Mouse (Mus musculus) CD8-positive naive resting alpha-beta T cell, adult 2 months (primary cell): ENCODE results near the gene Alpk1.
"Not testable (repeated sequence)": the region's sequence is repeated elsewhere in the genome, so short reads cannot be mapped to it uniquely, and the experiment has no call there.

Experiments used
- DNase-seq, 2 experiments: peaks; one replicate each; pipeline ENCODE4 v3.0.0; 2022; ENCODE audit warnings: low read depth in 2 of 2, low spot score in 2 of 2

The Alpk1 gene

GRCm38 (mm10) chr3:127790234-127791055 is 10.1 kb upstream of the Alpk1 start:
- no peak for DNase-seq

DNA sequence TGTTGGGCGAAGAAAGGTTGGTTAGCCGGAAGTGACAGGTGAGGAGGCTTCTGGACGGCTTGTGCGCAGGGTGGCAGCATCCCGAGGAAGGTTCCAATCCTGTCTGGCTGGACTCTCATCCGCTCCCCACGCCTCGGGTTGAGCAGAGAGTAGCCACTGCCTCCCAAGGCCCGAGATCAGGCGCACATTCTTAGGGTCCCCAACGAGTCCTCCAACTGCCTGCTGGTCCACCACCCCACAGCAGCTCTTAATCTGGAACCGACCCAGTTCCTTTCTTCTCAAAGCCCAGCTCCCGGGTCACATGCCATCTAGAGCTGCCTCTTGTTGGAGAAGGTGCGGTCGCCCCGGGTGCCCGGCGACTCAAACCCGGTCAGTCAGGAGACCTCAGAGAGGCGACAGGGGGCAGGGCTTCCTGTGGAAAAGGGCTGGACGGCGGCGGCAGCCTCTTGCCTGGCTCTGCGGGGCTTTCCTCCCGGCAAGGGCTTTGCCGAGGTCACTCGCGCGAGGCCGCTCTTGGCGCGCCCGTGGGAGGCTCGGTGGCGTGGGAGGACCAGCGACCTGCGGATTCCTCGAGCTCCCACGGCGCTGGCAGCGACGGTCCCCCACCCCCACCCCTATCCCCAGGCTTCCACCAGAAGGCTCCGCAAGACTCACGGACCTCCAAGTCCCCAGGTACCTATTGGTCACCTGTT is 9.3 kb upstream of the Alpk1 start, which contains the start of gene Tifa:
Tifa (plus strand) TSS at position 306 of the 692 bp plus-strand sequence.
- DNase-seq, result peak in 1 of 2 experiments; percentile 18

DNA sequence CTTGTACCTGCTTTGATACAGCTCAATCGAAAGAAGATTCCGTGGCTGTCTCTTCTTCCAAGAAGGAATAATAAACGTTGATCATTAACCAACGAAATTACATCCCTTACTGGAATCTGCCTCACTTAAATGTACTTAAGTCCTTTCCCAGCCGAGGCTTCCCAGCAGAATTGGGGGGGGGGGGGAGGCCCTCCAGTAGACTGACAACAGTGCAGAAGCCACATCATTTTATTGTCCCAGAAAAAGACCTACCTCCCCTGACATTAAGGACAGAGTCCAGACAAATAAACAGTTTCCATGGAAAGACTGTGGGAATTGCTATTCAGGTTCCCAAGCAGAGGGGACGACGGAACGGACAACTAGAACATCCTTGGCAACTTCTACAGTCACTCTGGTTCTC is 8.6 kb upstream of the Alpk1 start:
- no peak for DNase-seq

GRCm38 (mm10) chr3:127788038-127788437 is 7.7 kb upstream of the Alpk1 start:
- DNase-seq, result no peak

DNA sequence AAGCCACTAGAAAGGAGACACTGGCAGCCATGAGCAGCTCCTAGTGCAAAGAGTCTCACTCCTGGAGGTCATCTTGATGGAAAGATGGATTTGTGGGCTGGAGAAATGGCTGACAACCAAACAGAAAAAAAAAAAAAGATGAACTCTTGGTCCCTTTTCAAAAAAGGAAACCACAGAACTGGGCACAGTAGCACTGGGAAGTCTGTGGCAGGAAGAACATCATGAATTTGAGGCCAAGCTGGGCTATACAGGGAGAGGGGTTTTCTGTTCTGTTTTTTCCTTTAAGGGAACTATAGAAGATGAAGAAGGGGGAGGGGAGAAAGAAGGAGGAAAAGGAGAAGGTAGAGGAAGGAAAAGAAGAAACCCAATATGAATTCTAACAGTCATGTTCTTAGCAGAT is 6.7 kb upstream of the Alpk1 start:
- DNase-seq, result no peak

DNA sequence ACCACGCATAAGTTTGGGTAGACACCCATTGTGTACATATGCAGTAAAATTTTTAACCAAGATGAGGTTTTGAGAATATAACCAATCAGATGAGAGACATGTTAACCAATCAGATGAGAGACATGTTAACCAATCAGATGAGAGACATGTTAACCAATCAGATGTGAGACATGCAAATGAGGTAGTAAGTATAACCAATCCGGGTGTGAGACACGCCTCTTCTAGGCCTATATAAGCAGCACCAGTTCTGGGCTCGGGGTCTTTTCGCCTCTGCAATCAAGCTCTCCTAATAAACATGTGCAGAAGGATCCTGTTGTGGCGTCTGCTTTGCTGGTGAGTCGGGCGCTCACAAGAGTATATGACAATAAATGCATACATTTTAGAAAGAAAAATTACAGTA is 3.4 kb upstream of the Alpk1 start:
- not testable (repeated sequence) for DNase-seq

- no peak for DNase-seq
These were observed 2.6 kb upstream of the Alpk1 start for GRCm38 (mm10) chr3:127782921-127783320.

GRCm38 (mm10) chr3:127780921-127781320 is 594 bp upstream of the Alpk1 start:
- DNase-seq, result no peak

DNA sequence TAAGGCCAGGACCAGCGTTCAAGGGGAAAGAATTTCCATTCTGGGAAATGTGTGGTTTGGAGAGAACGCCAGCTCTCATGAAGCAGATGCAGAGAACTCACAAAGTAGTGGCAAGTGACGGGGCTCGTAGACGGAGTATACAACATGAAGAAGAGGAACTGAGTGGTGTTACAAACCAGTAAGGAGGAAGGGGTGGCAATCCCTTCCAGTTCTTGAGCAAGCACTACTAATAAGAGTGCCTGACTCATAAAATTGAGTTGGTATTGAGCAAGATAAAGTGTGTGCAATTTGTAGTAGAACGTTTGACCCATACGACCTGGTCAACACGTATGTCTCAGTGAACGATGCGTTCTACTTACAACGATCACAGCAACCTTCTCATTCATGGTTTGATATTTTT is 11.2 kb downstream of the Alpk1 start:
- no peak for DNase-seq

GRCm38 (mm10) chr3:127765971-127766370 is 14.4 kb downstream of the Alpk1 start:
- DNase-seq, result no peak

- DNase-seq, result no peak
These were observed 15.8 kb downstream of the Alpk1 start for GRCm38 (mm10) chr3:127764541-127764940.

GRCm38 (mm10) chr3:127763076-127763612 is 17.2 kb downstream of the Alpk1 start:
- peak; percentile 76 to 85 for DNase-seq

DNA sequence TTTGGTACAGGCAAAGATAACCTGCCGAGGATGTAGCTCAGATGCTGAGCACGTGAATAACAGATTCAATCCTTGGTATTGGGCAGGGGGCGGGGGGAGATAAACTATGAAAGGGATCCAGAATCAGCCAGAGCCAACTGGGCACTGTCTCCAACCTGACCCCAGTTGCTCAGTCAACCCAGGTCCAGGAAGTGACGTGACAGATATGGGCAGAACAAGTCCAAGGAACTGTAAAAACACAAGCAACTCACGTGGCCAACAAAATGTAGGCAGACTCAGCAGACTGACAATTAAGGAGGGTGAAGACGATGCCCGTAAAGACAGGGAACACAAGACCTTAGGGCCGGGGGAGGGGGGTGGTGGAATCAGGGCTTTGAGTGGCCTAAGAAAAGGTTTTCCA is 17.9 kb downstream of the Alpk1 start:
- DNase-seq, result no peak

DNA sequence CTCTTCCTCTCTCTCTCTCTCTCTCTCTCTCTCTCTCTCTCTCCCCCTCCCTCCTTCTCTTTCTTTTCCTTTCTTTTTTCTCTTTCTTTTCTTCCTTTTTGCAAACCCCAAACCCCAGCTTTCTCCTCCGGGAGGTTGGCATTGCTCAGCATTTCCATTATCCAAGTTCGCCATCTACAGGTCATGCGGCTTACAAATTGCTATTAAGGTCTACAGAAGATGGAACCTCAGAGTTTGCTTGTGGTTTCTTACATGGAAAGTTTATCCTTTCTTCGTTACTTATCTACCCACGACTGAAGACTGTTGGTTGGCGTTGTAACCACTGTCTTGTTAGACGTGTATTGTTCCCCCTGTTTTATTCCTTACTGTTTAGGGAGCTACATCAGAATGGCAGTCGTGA is 21.1 kb downstream of the Alpk1 start:
- no peak for DNase-seq

- DNase-seq, result no peak
These were observed 21.5 kb downstream of the Alpk1 start for GRCm38 (mm10) chr3:127758806-127759205.

DNA sequence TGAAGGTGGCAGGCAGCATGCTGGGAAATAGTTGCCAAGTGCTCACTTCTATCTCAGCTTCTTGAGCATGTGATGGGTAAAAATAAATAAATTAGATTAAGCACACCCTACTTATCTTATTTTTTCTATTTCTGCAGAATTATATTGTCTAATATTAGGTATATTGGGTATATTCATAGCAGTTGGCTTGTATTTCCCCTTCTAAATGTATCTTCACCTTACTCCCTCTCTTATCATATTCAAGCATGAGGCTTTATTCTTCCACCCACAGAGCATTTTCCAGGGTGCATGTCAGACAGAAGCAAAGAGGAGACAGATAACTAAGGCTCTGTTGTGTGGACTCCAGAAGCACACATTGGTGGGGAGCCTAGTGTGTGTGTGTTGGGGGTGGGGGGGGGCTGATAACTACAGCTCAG is 22.4 kb downstream of the Alpk1 start:
- DNase-seq, result no peak

GRCm38 (mm10) chr3:127756458-127756857 is 23.9 kb downstream of the Alpk1 start:
- DNase-seq, result no peak

- no peak for DNase-seq
These were observed 30.3 kb downstream of the Alpk1 start for GRCm38 (mm10) chr3:127749981-127750562.

DNA sequence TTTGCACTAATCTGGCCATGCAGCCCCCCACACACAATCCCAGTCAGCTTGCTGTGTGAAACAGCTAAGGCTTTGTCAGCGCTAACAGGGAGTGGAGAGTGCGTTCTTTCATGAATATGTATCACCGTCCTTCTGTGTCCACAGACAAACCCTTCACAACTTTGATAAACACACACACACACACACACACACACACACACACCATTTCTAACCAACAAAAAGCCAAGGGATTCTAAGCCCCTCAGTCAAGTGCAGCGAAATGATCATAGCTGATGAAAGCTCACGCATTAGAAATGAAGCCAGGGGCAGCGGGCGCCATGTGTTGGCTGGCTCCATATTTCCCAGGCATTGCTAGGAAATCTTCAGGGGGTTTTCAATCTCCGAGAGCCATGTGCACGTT is 31.1 kb downstream of the Alpk1 start:
- DNase-seq, result no peak

- DNase-seq, result no peak
These were observed 31.7 kb downstream of the Alpk1 start for GRCm38 (mm10) chr3:127748644-127749043.

DNA sequence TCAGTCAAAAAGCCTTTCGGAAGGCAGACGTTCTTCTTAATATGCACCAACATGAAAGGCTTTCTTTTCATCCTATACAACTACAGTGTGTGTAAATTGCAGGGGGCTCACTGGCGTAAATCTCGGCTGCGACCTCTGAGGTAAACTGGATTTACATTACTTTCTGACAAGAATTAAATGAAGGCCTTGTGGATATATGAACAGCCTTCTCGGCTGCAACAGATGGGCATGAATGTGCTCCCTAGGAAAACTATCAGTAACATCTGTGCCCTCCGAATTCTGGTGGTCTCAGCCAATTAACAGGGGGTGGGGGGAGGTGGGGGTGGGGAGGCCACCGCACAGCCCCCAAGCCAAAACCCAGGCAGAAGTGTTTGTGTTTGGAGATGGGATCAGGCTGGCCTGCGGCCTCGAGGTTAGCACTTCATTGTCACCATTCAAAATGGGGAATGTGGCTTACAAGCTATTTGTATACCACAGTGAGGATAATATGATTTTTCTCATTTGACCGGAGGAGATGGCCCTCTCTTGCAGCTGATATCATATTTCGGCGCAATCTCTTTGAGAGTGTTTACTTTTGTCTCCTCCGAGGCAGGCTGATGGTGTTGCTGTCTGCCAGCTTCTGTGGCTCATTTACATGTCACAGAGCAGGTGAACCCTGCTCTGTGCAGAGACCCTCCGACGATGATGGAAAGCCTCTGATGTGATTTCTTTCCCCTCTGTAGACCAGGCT is 34.3 kb downstream of the Alpk1 start:
- no peak for DNase-seq
